Mouse (Mus musculus) limb, embryonic 12.5 days (tissue): ENCODE data around the gene Cfap99. TPM values are rescaled to one million over a fixed set of nuclear protein-coding genes. Genes with fewer than 3 reads are reported as not detected.
A peak's percentile ranks its signal among the peaks of the same experiment; 100 is the strongest.

ENCODE experiments used
- ATAC-seq: fragments of 200-750 bp; cut with Nextera tagmentation; 2 replicates; pipeline ENCODE4 v1.8.0; 2017; ENCODE audit warnings: low read depth, moderate TSS enrichment; ENCODE audit not compliant: insufficient number of reproducible peaks, insufficient read depth, low FRiP score, low TSS enrichment
- H3K27ac ChIP-seq: fragments of 300-500 bp; sonication (generic); 2 replicates; pipeline ENCODE4 v1.5.1; 2016; ENCODE audit warnings: mild to moderate bottlenecking, moderate library complexity
- H3K27me3 ChIP-seq: fragments of 300-500 bp; sonication (generic); 2 replicates; pipeline ENCODE4 v1.6.1; 2016; ENCODE audit warnings: mild to moderate bottlenecking, moderate library complexity
- H3K36me3 ChIP-seq: fragments of 300-500 bp; sonication (generic); 2 replicates; pipeline ENCODE4 v1.6.1; 2016; ENCODE audit warnings: mild to moderate bottlenecking, moderate library complexity
- H3K4me1 ChIP-seq: fragments of 300-500 bp; sonication (generic); replicated peaks from 2 replicates; pipeline ENCODE4 v1.6.1; 2016
- H3K4me2 ChIP-seq: fragments of 300-500 bp; sonication (generic); 2 replicates; pipeline ENCODE4 v1.6.1; 2016; ENCODE audit warnings: mild to moderate bottlenecking, moderate library complexity
- H3K4me3 ChIP-seq: fragments of 300-500 bp; sonication (generic); replicated peaks from 2 replicates; pipeline ENCODE4 v1.5.1; 2016; ENCODE audit warnings: mild to moderate bottlenecking
- H3K9ac ChIP-seq: fragments of 300-500 bp; sonication (generic); replicated peaks from 2 replicates; pipeline ENCODE4 v1.6.1; 2016; ENCODE audit warnings: mild to moderate bottlenecking, moderate library complexity
- H3K9me3 ChIP-seq: fragments of 300-500 bp; sonication (generic); 2 replicates; pipeline ENCODE4 v1.6.1; 2016; ENCODE audit warnings: mild to moderate bottlenecking, moderate library complexity
- WGBS: fragments of 180-500 bp; shearing (Covaris S2); methylation state at CpG from one replicate; pipeline ENCODE4 v1.1.7; 2016; 5-methylcytosine and 5-hydroxymethylcytosine counted together
- polyA plus RNA-seq: library from polyadenylated mRNA; unstranded; fragments of >200 nt; fragmentation: Nextera tagmentation; extraction: Ambion mirVana; gene quantifications from 2 replicates; pipeline ENCODE4 v1.2.1, GENCODE M21; 2016

Gene Cfap99
- polyA plus RNA-seq, 1 experiment from 2014 or later: not detected

GRCm38 (mm10) chr5:34294696-34295095 lies 6.3 kb downstream of the Cfap99 start:
- ATAC-seq: no peak
- Histone ChIP-seq H3K27me3 (peaks cover 25% of the 10 kb centered on the region), H3K9me3 (no peaks in the 10 kb centered on the region), H3K36me3 (no peaks in the 10 kb centered on the region), H3K9ac (no peak overlapping the region), H3K4me2 (no peak overlapping the region), H3K4me3 (no peak overlapping the region), H3K27ac (no peak overlapping the region), H3K4me1 (no peaks in the 10 kb centered on the region)
- WGBS: 50% methylated on average over 2 of the region's 2 CpGs

- H3K4me3 ChIP-seq: no peak overlapping the region
- H3K27ac ChIP-seq: no peak overlapping the region
- H3K27me3 ChIP-seq: peaks cover 21% of the 10 kb centered on the region
- H3K4me2 ChIP-seq: no peak overlapping the region
- ATAC-seq: no peak
- no peaks in the 10 kb centered on the region for H3K9me3 ChIP-seq
- 85% methylated on average over 2 of the region's 2 CpGs for WGBS
- H3K9ac ChIP-seq: no peak overlapping the region
- no peaks in the 10 kb centered on the region for H3K36me3 ChIP-seq
- no peaks in the 10 kb centered on the region for H3K4me1 ChIP-seq
Observed at GRCm38 (mm10) chr5:34295141-34295540, 6.7 kb downstream of the Cfap99 start.

- H3K4me2 ChIP-seq: no peak overlapping the region
- H3K27ac ChIP-seq: no peak overlapping the region
- H3K4me1 ChIP-seq: no peaks in the 10 kb centered on the region
- no peak overlapping the region for H3K9ac ChIP-seq
- H3K27me3 ChIP-seq: 0 out of 2 replicates have a peak, but pooled peaks cover 4% of the 10 kb centered on the region
- H3K9me3 ChIP-seq: no peaks in the 10 kb centered on the region
- H3K4me3 ChIP-seq: no peak overlapping the region
- WGBS: 32% methylated on average over 4 of the region's 4 CpGs
- no peak for ATAC-seq
- H3K36me3 ChIP-seq: no peaks in the 10 kb centered on the region
Observed at GRCm38 (mm10) chr5:34298061-34298460, 9.7 kb downstream of the Cfap99 start.

- WGBS: 81% methylated on average over 10 of the region's 10 CpGs
- Histone ChIP-seq H3K36me3 (no peaks in the 10 kb centered on the region), H3K9ac (no peak overlapping the region), H3K27me3 (0 out of 2 replicates have a peak, but pooled peaks cover 4% of the 10 kb centered on the region), H3K4me1 (no peaks in the 10 kb centered on the region), H3K4me3 (no peak overlapping the region), H3K4me2 (no peak overlapping the region), H3K27ac (no peak overlapping the region), H3K9me3 (no peaks in the 10 kb centered on the region)
- no peak for ATAC-seq
Observed at GRCm38 (mm10) chr5:34298937-34299535, 10.6 kb downstream of the Cfap99 start.

GRCm38 (mm10) chr5:34302377-34302776 lies 14.0 kb downstream of the Cfap99 start:
- no peak for ATAC-seq
- Histone ChIP-seq H3K4me3 (no peak overlapping the region), H3K9ac (no peak overlapping the region), H3K9me3 (no peaks in the 10 kb centered on the region), H3K4me2 (no peak overlapping the region), H3K27ac (no peak overlapping the region), H3K36me3 (no peaks in the 10 kb centered on the region), H3K4me1 (no peaks in the 10 kb centered on the region), H3K27me3 (0 out of 2 replicates have a peak, but pooled peaks cover 4% of the 10 kb centered on the region)
- WGBS: 85% methylated on average over 7 of the region's 7 CpGs

- Histone ChIP-seq H3K9ac (no peak overlapping the region), H3K27ac (no peak overlapping the region), H3K4me2 (no peak overlapping the region), H3K4me3 (no peak overlapping the region), H3K36me3 (no peaks in the 10 kb centered on the region), H3K27me3 (0 out of 2 replicates have a peak, but pooled peaks cover 3% of the 10 kb centered on the region), H3K4me1 (no peaks in the 10 kb centered on the region), H3K9me3 (no peaks in the 10 kb centered on the region)
- ATAC-seq: no peak
- 82% methylated on average over 3 of the region's 3 CpGs for whole genome bisulfite sequencing
Observed at GRCm38 (mm10) chr5:34309016-34309415, 20.6 kb downstream of the Cfap99 start.

- no peaks in the 10 kb centered on the region for H3K27me3 ChIP-seq
Observed at GRCm38 (mm10) chr5:34319491-34320034, 31.2 kb downstream of the Cfap99 start.

GRCm38 (mm10) chr5:34321236-34321635 lies 32.8 kb downstream of the Cfap99 start:
- Histone ChIP-seq H3K4me1 (peaks cover 4% of the 10 kb centered on the region), H3K9ac (no peak overlapping the region), H3K4me3 (no peak overlapping the region), H3K4me2 (no peak overlapping the region), H3K27me3 (no peaks in the 10 kb centered on the region), H3K36me3 (no peaks in the 10 kb centered on the region), H3K27ac (no peak overlapping the region), H3K9me3 (no peaks in the 10 kb centered on the region)
- WGBS: 84% methylated on average over 4 of the region's 4 CpGs
- no peak for ATAC-seq

More at GRCm38 (mm10) chr5:34319491-34320034, 31.2 kb downstream of the Cfap99 start:
- no peak overlapping the region for H3K9ac ChIP-seq
- no peaks in the 10 kb centered on the region for H3K4me1 ChIP-seq
- WGBS: 76% methylated on average over 2 of the region's 2 CpGs
- ATAC-seq: no peak
- no peak overlapping the region for H3K4me2 ChIP-seq
- no peaks in the 10 kb centered on the region for H3K9me3 ChIP-seq
- no peak overlapping the region for H3K27ac ChIP-seq
- H3K36me3 ChIP-seq: no peaks in the 10 kb centered on the region
- no peak overlapping the region for H3K4me3 ChIP-seq

- no peaks in the 10 kb centered on the region for H3K9me3 ChIP-seq
- no peaks in the 10 kb centered on the region for H3K36me3 ChIP-seq
- no peak overlapping the region for H3K4me3 ChIP-seq
- H3K4me2 ChIP-seq: no peak overlapping the region
- H3K27ac ChIP-seq: no peak overlapping the region
- H3K4me1 ChIP-seq: peaks cover 14% of the 10 kb centered on the region
- no peak overlapping the region for H3K9ac ChIP-seq
- peaks cover 7% of the 10 kb centered on the region; the same call in 1 of the 2 replicates for H3K27me3 ChIP-seq
- ATAC-seq: no peak
Observed at GRCm38 (mm10) chr5:34325286-34325685, 36.9 kb downstream of the Cfap99 start.

- H3K27ac ChIP-seq: 0 out of 2 replicates have a peak overlapping the region, but pooled peaks have one; percentile 31
- 0 out of 2 replicates have a peak overlapping the region, but pooled peaks have one; percentile 36 for H3K4me3 ChIP-seq
Observed at GRCm38 (mm10) chr5:34326249-34326691, 37.9 kb downstream of the Cfap99 start.

GRCm38 (mm10) chr5:34326875-34327576 lies 38.6 kb downstream of the Cfap99 start:
- peak overlapping the region; percentile 63 for H3K4me2 ChIP-seq
- peaks cover 7% of the 10 kb centered on the region; the same call in 1 of the 2 replicates for H3K27me3 ChIP-seq
- H3K9ac ChIP-seq: peak overlapping the region; percentile 65
- 7% methylated on average over 31 of the region's 31 CpGs for WGBS
- peaks cover 14% of the 10 kb centered on the region for H3K4me1 ChIP-seq
- H3K4me3 ChIP-seq: peak overlapping the region; percentile 36
- H3K36me3 ChIP-seq: no peaks in the 10 kb centered on the region
- peak overlapping the region; percentile 29; the same call in 1 of the 2 replicates for H3K27ac ChIP-seq
- ATAC-seq: peak; percentile 66
- H3K9me3 ChIP-seq: no peaks in the 10 kb centered on the region

More at GRCm38 (mm10) chr5:34326249-34326691, 37.9 kb downstream of the Cfap99 start:
- H3K27me3 ChIP-seq: peaks cover 7% of the 10 kb centered on the region; the same call in 1 of the 2 replicates
- H3K9me3 ChIP-seq: no peaks in the 10 kb centered on the region
- H3K4me2 ChIP-seq: peak overlapping the region; percentile 63
- no peak for ATAC-seq
- 26% methylated on average over 4 of the region's 4 CpGs for WGBS
- no peak overlapping the region for H3K9ac ChIP-seq
- no peaks in the 10 kb centered on the region for H3K36me3 ChIP-seq
- H3K4me1 ChIP-seq: peaks cover 14% of the 10 kb centered on the region
